Mouse (Mus musculus) stomach, postnatal 0 days (tissue): ENCODE data around the gene Syt13. TPM values are rescaled to one million over a fixed set of nuclear protein-coding genes. Genes with fewer than 3 reads are reported as not detected.

Source experiments
- ATAC-seq: fragments of 200-750 bp; cut with Nextera tagmentation; 2 replicates; pipeline ENCODE4 v1.8.0; 2017; ENCODE audit not compliant: low FRiP score, low TSS enrichment
- DNase-seq: peaks from one replicate; pipeline ENCODE4 v3.0.0-alpha.2; 2016; ENCODE audit warnings: low spot score
- H3K27ac ChIP-seq: fragments of 300-500 bp; sonication (generic); replicated peaks from 2 replicates; pipeline ENCODE4 v1.5.1; 2014; ENCODE audit warnings: mild to moderate bottlenecking, control low read depth
- H3K27me3 ChIP-seq: fragments of 300-500 bp; sonication (generic); 2 replicates; pipeline ENCODE4 v1.6.1; 2014; ENCODE audit warnings: low read length; ENCODE audit not compliant: control insufficient read depth, insufficient read depth
- H3K36me3 ChIP-seq: fragments of 300-500 bp; sonication (generic); 2 replicates; pipeline ENCODE4 v1.6.1; 2014; ENCODE audit warnings: low read length, mixed read lengths; ENCODE audit not compliant: control insufficient read depth, insufficient read depth
- H3K4me1 ChIP-seq: fragments of 300-500 bp; sonication (generic); replicated peaks from 2 replicates; pipeline ENCODE4 v1.6.1; 2014; ENCODE audit warnings: antibody characterized with exemption; ENCODE audit not compliant: control insufficient read depth, insufficient read depth
- H3K4me2 ChIP-seq: fragments of 300-500 bp; sonication (generic); replicated peaks from 2 replicates; pipeline ENCODE4 v1.6.1; 2014; ENCODE audit warnings: low read depth, mild to moderate bottlenecking, control low read depth, moderate library complexity
- H3K4me3 ChIP-seq: fragments of 300-500 bp; sonication (generic); 2 replicates; pipeline ENCODE4 v1.5.1; 2014; ENCODE audit warnings: low read depth, low read length, control low read depth
- H3K9ac ChIP-seq: fragments of 300-500 bp; sonication (generic); 2 replicates; pipeline ENCODE4 v1.6.1; 2014; ENCODE audit warnings: mild to moderate bottlenecking, low read length, control low read depth, mixed read lengths
- H3K9me3 ChIP-seq: fragments of 300-500 bp; sonication (generic); 2 replicates; pipeline ENCODE4 v1.6.1; 2016; ENCODE audit warnings: low read length; ENCODE audit not compliant: control insufficient read depth
- CTCF ChIP-seq: IDR thresholded peaks from 2 replicates; pipeline ENCODE4 v1.5.1; 2016; ENCODE audit warnings: antibody characterized with exemption, low read depth, mild to moderate bottlenecking, moderate library complexity
- EP300 ChIP-seq: optimal IDR thresholded peaks from 2 replicates; pipeline ENCODE3; 2016; ENCODE audit warnings: antibody characterized with exemption
- WGBS: fragments of 180-500 bp; shearing (Covaris S2); extraction: QIAGEN DNeasy Blood & Tissue Kit; methylation state at CpG from one replicate; pipeline ENCODE4 v1.1.7; 2014; 5-methylcytosine and 5-hydroxymethylcytosine counted together
- polyA plus RNA-seq: library from polyadenylated mRNA; unstranded; fragments of >200 nt; fragmentation: Nextera tagmentation; extraction: Ambion mirVana; gene quantifications from 2 replicates; pipeline ENCODE4 v1.2.1, GENCODE M21; 2015

Syt13 gene
- polyA plus RNA-seq, 1 experiment from 2014 or later = 4.1 TPM

DNA sequence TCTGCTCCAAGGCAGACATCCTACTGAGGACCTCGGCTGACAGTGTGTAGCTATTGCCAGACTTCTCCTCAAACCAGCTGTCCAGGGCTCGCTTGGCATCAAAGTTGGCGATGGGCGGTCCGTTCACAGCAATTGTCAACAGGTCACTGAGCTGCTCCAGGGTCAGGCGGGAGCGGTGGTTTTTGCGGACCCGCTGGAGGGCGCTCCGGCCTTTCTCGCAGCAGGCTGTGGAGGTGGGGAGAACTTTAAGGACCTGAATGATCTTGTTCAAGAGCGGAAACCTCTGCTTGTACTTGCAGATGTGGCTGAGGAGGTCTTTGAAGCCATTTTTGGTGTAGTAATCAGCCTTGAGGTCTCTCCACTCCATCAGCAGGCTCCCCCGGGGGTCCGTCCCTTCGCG is 57.2 kb downstream of the Syt13 start:
- Histone ChIP-seq H3K36me3 (peaks cover 26% of the 10 kb centered on the region), H3K9me3 (no peaks in the 10 kb centered on the region), H3K9ac (no peak overlapping the region), H3K4me3 (no peak overlapping the region), H3K27ac (no peak overlapping the region), H3K4me1 (0 out of 2 replicates have a peak, but pooled peaks cover 2% of the 10 kb centered on the region), H3K27me3 (no peaks in the 10 kb centered on the region), H3K4me2 (no peak overlapping the region)
- WGBS = 87% methylated on average over 17 of the region's 17 CpGs
- TF ChIP-seq EP300 = no peak
- no peak for TF ChIP-seq CTCF
- DNase-seq (no peak), ATAC-seq (no peak)

GRCm38 (mm10) chr2:92973646-92974045 is 58.7 kb downstream of the Syt13 start:
- no peak for DNase-seq
- ATAC-seq = no peak
- no peak for TF ChIP-seq CTCF
- 95% methylated on average over 20 of the region's 20 CpGs for WGBS
- Histone ChIP-seq H3K4me1 (no peaks in the 10 kb centered on the region), H3K27ac (no peak overlapping the region), H3K4me3 (no peak overlapping the region), H3K27me3 (no peaks in the 10 kb centered on the region), H3K36me3 (peaks cover 26% of the 10 kb centered on the region), H3K9me3 (no peaks in the 10 kb centered on the region), H3K9ac (no peak overlapping the region), H3K4me2 (no peak overlapping the region)

- no peak overlapping the region for H3K9ac ChIP-seq
- ATAC-seq (no peak), DNase-seq (no peak)
- no peak overlapping the region for H3K4me2 ChIP-seq
- H3K4me1 ChIP-seq = no peaks in the 10 kb centered on the region
- peaks cover 26% of the 10 kb centered on the region for H3K36me3 ChIP-seq
- H3K4me3 ChIP-seq = no peak overlapping the region
- no peak overlapping the region for H3K27ac ChIP-seq
- no peaks in the 10 kb centered on the region for H3K27me3 ChIP-seq
- no peaks in the 10 kb centered on the region for H3K9me3 ChIP-seq
- no peak for TF ChIP-seq EP300
- WGBS = 70% methylated on average over 14 of the region's 14 CpGs
These were observed 60.3 kb downstream of the Syt13 start for GRCm38 (mm10) chr2:92975031-92975790.

- peak; percentile 65 for DNase-seq
- TF ChIP-seq EP300 (no peak), CTCF (no peak)
- Histone ChIP-seq H3K36me3 (peaks cover 6% of the 10 kb centered on the region), H3K4me2 (no peak overlapping the region), H3K9ac (no peak overlapping the region), H3K27me3 (no peaks in the 10 kb centered on the region), H3K27ac (no peak overlapping the region), H3K4me3 (no peak overlapping the region), H3K9me3 (no peaks in the 10 kb centered on the region), H3K4me1 (no peaks in the 10 kb centered on the region)
- 74% methylated on average over 10 of the region's 10 CpGs for WGBS
- ATAC-seq = peak; percentile 88
These were observed 65.3 kb downstream of the Syt13 start for GRCm38 (mm10) chr2:92980165-92980564.

DNA sequence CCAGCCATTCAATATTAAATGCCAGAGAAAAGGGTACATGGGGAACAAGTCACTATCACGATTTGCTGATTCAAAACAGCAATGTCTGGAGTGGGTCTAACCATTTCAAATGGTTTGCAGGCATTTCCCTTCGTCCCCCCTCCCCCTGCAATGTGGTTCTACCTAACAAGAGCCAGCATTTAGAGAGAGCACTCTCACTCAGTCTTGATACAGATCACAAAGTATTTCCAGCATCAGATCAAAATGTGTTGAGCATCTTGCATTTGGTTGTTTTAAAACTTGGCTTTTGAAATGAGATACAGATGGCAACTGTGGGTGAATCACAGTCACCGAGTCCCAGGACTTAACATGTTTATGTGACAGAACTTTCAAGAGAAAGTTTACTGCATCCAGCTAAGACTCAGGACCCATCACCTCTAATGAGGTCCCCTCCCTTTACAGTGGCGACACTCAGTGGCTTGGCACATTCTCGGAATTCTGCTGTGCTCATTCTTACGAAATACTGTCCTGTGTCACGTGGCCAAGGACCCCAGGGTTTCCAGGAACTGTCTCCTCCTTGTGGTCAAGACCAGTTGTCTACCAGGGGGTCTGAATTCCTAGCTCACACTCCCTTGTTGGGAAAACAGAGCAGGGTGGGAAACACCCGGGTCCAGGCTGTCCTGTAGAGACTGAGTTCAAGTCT is 67.8 kb downstream of the Syt13 start:
- DNase-seq (no peak), ATAC-seq (no peak)
- no peaks in the 10 kb centered on the region for H3K9me3 ChIP-seq
- no peak overlapping the region for H3K27ac ChIP-seq
- WGBS = 63% methylated on average over 8 of the region's 8 CpGs
- H3K4me3 ChIP-seq = no peak overlapping the region
- H3K4me2 ChIP-seq = no peak overlapping the region
- H3K27me3 ChIP-seq = no peaks in the 10 kb centered on the region
- peaks cover 3% of the 10 kb centered on the region; the same call in 1 of the 2 replicates for H3K36me3 ChIP-seq
- 0 out of 2 replicates have a peak, but pooled peaks cover 2% of the 10 kb centered on the region for H3K4me1 ChIP-seq
- H3K9ac ChIP-seq = no peak overlapping the region
- no peak for TF ChIP-seq EP300
- TF ChIP-seq CTCF = peak; percentile 39

DNA sequence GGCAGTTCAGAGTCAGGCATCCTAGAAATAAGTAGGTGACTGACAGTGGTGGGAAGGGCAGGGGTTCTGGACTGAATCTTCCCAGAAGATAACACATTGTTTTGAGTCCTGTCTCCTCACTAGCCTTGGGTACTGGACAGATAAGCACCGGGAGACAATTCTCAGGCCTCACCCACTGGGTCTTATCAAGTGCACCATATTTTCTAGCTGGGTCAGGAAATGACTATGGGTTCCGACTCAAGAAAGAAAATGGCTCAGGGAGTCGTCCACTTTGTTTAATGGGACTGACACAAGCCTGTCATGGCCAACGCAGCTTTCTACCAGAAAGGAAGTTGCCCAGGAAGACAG is 68.3 kb downstream of the Syt13 start:
- no peak for ATAC-seq
- Histone ChIP-seq H3K4me2 (no peak overlapping the region), H3K27me3 (no peaks in the 10 kb centered on the region), H3K36me3 (peaks cover 3% of the 10 kb centered on the region; the same call in 1 of the 2 replicates), H3K4me1 (0 out of 2 replicates have a peak, but pooled peaks cover 2% of the 10 kb centered on the region), H3K4me3 (no peak overlapping the region), H3K27ac (no peak overlapping the region), H3K9me3 (no peaks in the 10 kb centered on the region), H3K9ac (no peak overlapping the region)
- 78% methylated on average over 4 of the region's 4 CpGs for WGBS
- TF ChIP-seq CTCF (no peak), EP300 (no peak)
- no peak for DNase-seq
